Mouse (Mus musculus) c-Kit-positive CD71-negative TER-119-negative erythroid progenitor cells, embryonic 14.5 days (primary cell): Measurements from ENCODE around the gene Opcml.

ENCODE experiments used
- DNase-seq: peaks from one replicate; pipeline ENCODE4 v3.0.0-alpha.2; 2013; ENCODE audit warnings: low read depth

Gene Opcml

GRCm38 (mm10) chr9:28432159-28432558, 641.6 kb downstream of the Opcml start:
- no peak for DNase-seq

- no peak for DNase-seq
Observed at GRCm38 (mm10) chr9:28438752-28439151, 648.2 kb downstream of the Opcml start.

- DNase-seq: no peak
Observed at GRCm38 (mm10) chr9:28439433-28440191, 649.0 kb downstream of the Opcml start.

- DNase-seq: no peak
Observed at GRCm38 (mm10) chr9:28440192-28440795, 649.7 kb downstream of the Opcml start.

- DNase-seq: no peak
Observed at GRCm38 (mm10) chr9:28444485-28444884, 653.9 kb downstream of the Opcml start.

GRCm38 (mm10) chr9:28444972-28445371, 654.4 kb downstream of the Opcml start:
- no peak for DNase-seq

- DNase-seq: no peak
Observed at GRCm38 (mm10) chr9:28445863-28446262, 655.3 kb downstream of the Opcml start.

GRCm38 (mm10) chr9:28446278-28447064, 655.9 kb downstream of the Opcml start:
- no peak for DNase-seq

- DNase-seq: no peak
Observed at GRCm38 (mm10) chr9:28452509-28452908, 661.9 kb downstream of the Opcml start.

- DNase-seq: no peak
Observed at GRCm38 (mm10) chr9:28453062-28453461, 662.5 kb downstream of the Opcml start.

GRCm38 (mm10) chr9:28457982-28458770, 667.6 kb downstream of the Opcml start:
- DNase-seq: no peak

- no peak for DNase-seq
Observed at GRCm38 (mm10) chr9:28463622-28464021, 673.0 kb downstream of the Opcml start.

- no peak for DNase-seq
Observed at GRCm38 (mm10) chr9:28469419-28469818, 678.8 kb downstream of the Opcml start.

GRCm38 (mm10) chr9:28471501-28471900, 680.9 kb downstream of the Opcml start:
- DNase-seq: no peak

GRCm38 (mm10) chr9:28474586-28474985, 684.0 kb downstream of the Opcml start:
- no peak for DNase-seq

- no peak for DNase-seq
Observed at GRCm38 (mm10) chr9:28481261-28481660, 690.7 kb downstream of the Opcml start.

- DNase-seq: no peak
Observed at GRCm38 (mm10) chr9:28488499-28488898, 697.9 kb downstream of the Opcml start.

GRCm38 (mm10) chr9:28489828-28490227, 699.3 kb downstream of the Opcml start:
- no peak for DNase-seq

GRCm38 (mm10) chr9:28490410-28490809, 699.8 kb downstream of the Opcml start:
- DNase-seq: no peak

- no peak for DNase-seq
Observed at GRCm38 (mm10) chr9:28499841-28500794, 709.5 kb downstream of the Opcml start.

- DNase-seq: no peak
Observed at GRCm38 (mm10) chr9:28513905-28514304, 723.3 kb downstream of the Opcml start.
